Comparison of ENCODE assay signal across 9 mouse cellular contexts in genomic region chr13:49460276-49460675, GRCm38 (mm10). TPM values are rescaled to one million over a fixed set of nuclear protein-coding genes. Genes with fewer than 3 reads are reported as not detected.
DNase-seq lines count a peak whose midpoint lies in the region; ATAC-seq and TF ChIP-seq lines count a peak whose summit lies in the region.
"Had no signal": no experiment of that assay in that cellular context is flagged by ENCODE, and none has a peak within 500 bp of the region (broad histone marks: within the 10 kb centered on the region; RNA-seq: fewer than 3 reads in every experiment).

No protein-coding gene starts in this region.

- peaks cover 9% of the 10 kb centered on the region for H3K4me1 ChIP-seq in heart, adult 2 months (ENCODE audit: control insufficient read depth, insufficient read depth, low read length)
- peaks cover 12% of the 10 kb centered on the region for H3K4me1 ChIP-seq in limb, embryonic 14.5 days (ENCODE audit: control insufficient read depth, insufficient read depth, low read length)
- H3K4me1 ChIP-seq in stomach, postnatal 0 days (replicated peaks; ENCODE audit: control insufficient read depth, insufficient read depth) = no peaks in the 10 kb centered on the region
- no peaks in the 10 kb centered on the region for H3K4me1 ChIP-seq in midbrain, embryonic 10.5 days

- intact Hi-C loops in heart, adult 2 months (cut with DNase I) = no loop called here
- intact Hi-C loops in heart, postnatal 25 days (cut with DNase I) = no loop called here

- H3K9me3 ChIP-seq in limb, embryonic 14.5 days (ENCODE audit: control insufficient read depth, low read length) = no peaks in the 10 kb centered on the region
- no peaks in the 10 kb centered on the region for H3K9me3 ChIP-seq in stomach, postnatal 0 days (ENCODE audit: control insufficient read depth, low read length)
- H3K9me3 ChIP-seq in midbrain, embryonic 10.5 days (replicated peaks) = no peaks in the 10 kb centered on the region

- peak in 1 of 2 experiments; percentile 45 for DNase-seq in heart, adult 2 months
- no peak for DNase-seq in heart, postnatal 25 days (ENCODE audit: low spot score)
- DNase-seq in ovary, adult 18-20 months (ENCODE audit: low spot score) = peak; percentile 58
- no peak for DNase-seq in ovary, postnatal 36 days (ENCODE audit: low spot score)
- no peak for DNase-seq in limb, embryonic 14.5 days (ENCODE audit: low spot score)
- DNase-seq in stomach, postnatal 0 days (ENCODE audit: low spot score) = no peak
- no peak for DNase-seq in midbrain, embryonic 10.5 days (ENCODE audit: low spot score)
- DNase-seq in left cerebral cortex, adult 9 months (ENCODE audit: low spot score in 2 of 2) = no peak
- DNase-seq: kidney, adult 18-20 months had no signal

- H3K9ac ChIP-seq in heart, adult 2 months (ENCODE audit: low read depth, low read length) = no peak overlapping the region
- H3K9ac ChIP-seq in limb, embryonic 14.5 days (ENCODE audit: low read depth, low read length, severe bottlenecking) = no peak overlapping the region
- H3K9ac ChIP-seq in stomach, postnatal 0 days (ENCODE audit: low read length) = no peak overlapping the region

- H3K79me2 ChIP-seq in heart, adult 2 months (replicated peaks; ENCODE audit: control insufficient read depth, insufficient read depth, low read length) = no peaks in the 10 kb centered on the region

- no peak for TF ChIP-seq CTCF in heart, adult 2 months (IDR thresholded peaks at IDR 0.05)
- no peak for TF ChIP-seq CTCF in stomach, postnatal 0 days (IDR thresholded peaks at IDR 0.05; ENCODE audit: low read depth)

- no peak for TF ChIP-seq EP300 in heart, adult 2 months (IDR thresholded peaks at IDR 0.05; ENCODE audit: insufficient read depth, low read depth, low read length)
- TF ChIP-seq EP300 in stomach, postnatal 0 days (optimal IDR thresholded peaks at IDR 0.05) = no peak

- WGBS in heart, adult 2 months = 75% methylated on average over 4 of the region's 4 CpGs
- WGBS in limb, embryonic 14.5 days = 83% methylated on average over 4 of the region's 4 CpGs
- whole genome bisulfite sequencing in stomach, postnatal 0 days = 58% methylated on average over 4 of the region's 4 CpGs
- 92% methylated on average over 4 of the region's 4 CpGs for WGBS in midbrain, embryonic 10.5 days

- no peaks in the 10 kb centered on the region for H3K27me3 ChIP-seq in heart, adult 2 months (ENCODE audit: control insufficient read depth, insufficient read depth, low read length)
- H3K27me3 ChIP-seq in limb, embryonic 14.5 days (ENCODE audit: control insufficient read depth, insufficient read depth, low read length) = no peaks in the 10 kb centered on the region
- H3K27me3 ChIP-seq in stomach, postnatal 0 days (ENCODE audit: control insufficient read depth, insufficient read depth, low read length) = no peaks in the 10 kb centered on the region
- no peaks in the 10 kb centered on the region for H3K27me3 ChIP-seq in midbrain, embryonic 10.5 days (ENCODE audit: low read depth, poor library complexity, severe bottlenecking)

- H3K36me3 ChIP-seq in heart, adult 2 months (ENCODE audit: control insufficient read depth, insufficient read depth, low read length) = peaks cover 4% of the 10 kb centered on the region
- peaks cover 34% of the 10 kb centered on the region for H3K36me3 ChIP-seq in limb, embryonic 14.5 days (ENCODE audit: control insufficient read depth, insufficient read depth, low read length)
- peaks cover 12% of the 10 kb centered on the region for H3K36me3 ChIP-seq in stomach, postnatal 0 days (ENCODE audit: control insufficient read depth, insufficient read depth, low read length)
- H3K36me3 ChIP-seq in midbrain, embryonic 10.5 days = peaks cover 71% of the 10 kb centered on the region

- peak overlapping the region; percentile 67 for H3K27ac ChIP-seq in heart, adult 2 months
- peak overlapping the region; percentile 83 for H3K27ac ChIP-seq in limb, embryonic 14.5 days (replicated peaks; ENCODE audit: low read depth, low read length)
- peak overlapping the region; percentile 79 for H3K27ac ChIP-seq in stomach, postnatal 0 days (replicated peaks)
- no peak overlapping the region for H3K27ac ChIP-seq in midbrain, embryonic 10.5 days (replicated peaks)

- no peak for TF ChIP-seq POLR2A in heart, adult 2 months (IDR thresholded peaks at IDR 0.05; ENCODE audit: insufficient read depth, low read depth, low read length)
- TF ChIP-seq POLR2A in limb, embryonic 14.5 days (IDR thresholded peaks at IDR 0.05; ENCODE audit: borderline replicate concordance, extremely low read depth, insufficient read depth, insufficient read length) = no peak

- no peak for ATAC-seq in limb, embryonic 14.5 days (ENCODE audit: low FRiP score, low read depth)
- no peak; the same call in 1 of the 2 replicates for ATAC-seq in stomach, postnatal 0 days (ENCODE audit: low FRiP score, low TSS enrichment)

- H3K4me3 ChIP-seq in heart, adult 2 months = no peak overlapping the region
- no peak overlapping the region for H3K4me3 ChIP-seq in limb, embryonic 14.5 days (replicated peaks; ENCODE audit: low read length)
- H3K4me3 ChIP-seq in stomach, postnatal 0 days (ENCODE audit: low read depth, low read length) = no peak overlapping the region
- no peak overlapping the region for H3K4me3 ChIP-seq in midbrain, embryonic 10.5 days

- no peak overlapping the region for H3K4me2 ChIP-seq in limb, embryonic 14.5 days (replicated peaks; ENCODE audit: low read depth, low read length, severe bottlenecking)
- no peak overlapping the region for H3K4me2 ChIP-seq in stomach, postnatal 0 days (replicated peaks; ENCODE audit: low read depth)

RNA-seq across cellular contexts. Expression of gene Tes3-ps, which starts 32.8 kb away (rescaled TPM):
- 1 to 10 TPM in 1 of 2 experiments, under 1 TPM in 1; 0.99 to 1.4 TPM for total RNA-seq in heart, adult 2 months (2021)
- 0.08 and 0.09 TPM in 2 replicates for polyA plus RNA-seq in heart, adult 2 months (2012; rRNA removed)
- 1 to 10 TPM; 1.5 TPM for total RNA-seq in heart, postnatal 25 days (2021)
- polyA plus RNA-seq in limb, embryonic 14.5 days (2012; rRNA removed) = 0.15 and 0.20 TPM in 2 replicates
- 0.58 and 0.91 TPM in 2 replicates for polyA plus RNA-seq in limb, embryonic 14.5 days (2014; fragmentation: Nextera tagmentation; extraction: Ambion mirVana)
- 0.35 and 0.45 TPM in 2 replicates for polyA plus RNA-seq in stomach, postnatal 0 days (2015; fragmentation: Nextera tagmentation; extraction: Ambion mirVana)
- polyA plus RNA-seq in midbrain, embryonic 10.5 days (2016; fragmentation: Nextera tagmentation; extraction: Ambion mirVana) = 1.2 and 1.6 TPM in 2 replicates

RNA-seq across cellular contexts. Expression of gene Ippk, which starts 39.2 kb away (rescaled TPM):
- total RNA-seq in heart, adult 2 months (2021) = 1 to 10 TPM; 6.7 to 7.3 TPM
- 4.3 and 6.9 TPM in 2 replicates for polyA plus RNA-seq in heart, adult 2 months (2012; rRNA removed)
- 1 to 10 TPM; 5.6 to 6.4 TPM for total RNA-seq in heart, postnatal 25 days (2021)
- 9.0 and 9.8 TPM in 2 replicates for polyA plus RNA-seq in limb, embryonic 14.5 days (2012; rRNA removed)
- 14.3 and 14.5 TPM in 2 replicates for polyA plus RNA-seq in limb, embryonic 14.5 days (2014; fragmentation: Nextera tagmentation; extraction: Ambion mirVana)
- polyA plus RNA-seq in stomach, postnatal 0 days (2015; fragmentation: Nextera tagmentation; extraction: Ambion mirVana) = 22.1 and 23.4 TPM in 2 replicates
- polyA plus RNA-seq in midbrain, embryonic 10.5 days (2016; fragmentation: Nextera tagmentation; extraction: Ambion mirVana) = 18.5 and 20.3 TPM in 2 replicates

RNA-seq across cellular contexts. Expression of gene Ecm2, which starts 44.3 kb away (rescaled TPM):
- 10 to 100 TPM; 13.4 to 15.4 TPM for total RNA-seq in heart, adult 2 months (2021)
- 8.2 and 14.8 TPM in 2 replicates for polyA plus RNA-seq in heart, adult 2 months (2012; rRNA removed)
- total RNA-seq in heart, postnatal 25 days (2021) = 10 to 100 TPM; 15.1 to 16.1 TPM
- polyA plus RNA-seq in limb, embryonic 14.5 days (2012; rRNA removed) = 3.4 and 4.6 TPM in 2 replicates
- 2.5 and 2.8 TPM in 2 replicates for polyA plus RNA-seq in limb, embryonic 14.5 days (2014; fragmentation: Nextera tagmentation; extraction: Ambion mirVana)
- 2.0 and 2.2 TPM in 2 replicates for polyA plus RNA-seq in stomach, postnatal 0 days (2015; fragmentation: Nextera tagmentation; extraction: Ambion mirVana)
- 0.53 and 0.97 TPM in 2 replicates for polyA plus RNA-seq in midbrain, embryonic 10.5 days (2016; fragmentation: Nextera tagmentation; extraction: Ambion mirVana)
